Mouse (Mus musculus) MEL (cell line): ENCODE measurements at regions not wholly inside any gene's neighbourhood (a gene's known extent, or its start where the extent isn't known, plus 50 kb on each side); places are given as distances from the start of the nearest gene placed in this dataset.

ENCODE experiments used
- DNase-seq: peaks from one replicate; pipeline ENCODE4 v3.0.0; 2011; ENCODE audit warnings: low read depth, low spot score
- H3K27ac ChIP-seq: 2 replicates; pipeline ENCODE4 v1.5.1; 2012; ENCODE audit warnings: low read depth, mild to moderate bottlenecking, control low read depth, low read length, moderate library complexity; ENCODE audit not compliant: control insufficient read depth
- H3K27me3 ChIP-seq, 2 experiments: fragments of 150-350 bp in 1 of 2; sonication (generic) in 1 of 2; 2 replicates each; pipeline ENCODE4 v1.6.1; 2012; ENCODE audit warnings: low read length in 2 of 2, mild to moderate bottlenecking in 2 of 2, improper control_type of control experiment in 1 of 2, moderate library complexity in 1 of 2; ENCODE audit not compliant: insufficient read depth in 2 of 2, control insufficient read depth in 1 of 2
- H3K36me3 ChIP-seq, 2 experiments: 2 replicates each; pipeline ENCODE4 v1.6.1; 2012 to 2014; ENCODE audit warnings: low read length in 2 of 2, improper control_type of control experiment in 1 of 2, inconsistent platforms in 1 of 2, mild to moderate bottlenecking in 1 of 2; ENCODE audit not compliant: insufficient read depth in 2 of 2, control insufficient read depth in 1 of 2
- H3K4me1 ChIP-seq, 2 experiments: fragments of 150-350 bp in 1 of 2; sonication (generic) in 1 of 2; 2 replicates each; pipeline ENCODE4 v1.6.1; 2012; ENCODE audit warnings: low read length in 2 of 2, improper control_type of control experiment in 1 of 2, mild to moderate bottlenecking in 1 of 2; ENCODE audit not compliant: insufficient read depth in 2 of 2, control insufficient read depth in 1 of 2
- H3K4me3 ChIP-seq, 2 experiments: fragments of 150-350 bp in 1 of 2; sonication (generic) in 1 of 2; 2 replicates each; pipeline ENCODE4 v1.5.1; 2012; ENCODE audit warnings: low read depth in 2 of 2, low read length in 2 of 2, mild to moderate bottlenecking in 2 of 2, moderate library complexity in 2 of 2, control low read depth in 1 of 2, improper control_type of control experiment in 1 of 2; ENCODE audit not compliant: control insufficient read depth in 1 of 2, insufficient read depth in 1 of 2
- H3K79me2 ChIP-seq: 2 replicates; pipeline ENCODE4 v1.6.1; 2012; ENCODE audit warnings: mild to moderate bottlenecking, low read length, moderate library complexity; ENCODE audit not compliant: control insufficient read depth, poor library complexity, insufficient read depth
- H3K9ac ChIP-seq: 2 replicates; pipeline ENCODE4 v1.6.1; 2012; ENCODE audit warnings: low read depth, mild to moderate bottlenecking, control low read depth, low read length, moderate library complexity; ENCODE audit not compliant: control insufficient read depth, poor library complexity, severe bottlenecking
- H3K9me3 ChIP-seq: fragments of 150-350 bp; sonication (generic); replicated peaks from 2 replicates; pipeline ENCODE4 v1.6.1; 2012; ENCODE audit warnings: mild to moderate bottlenecking, low read length, improper control_type of control experiment, moderate library complexity; ENCODE audit not compliant: insufficient read depth
- CHD2 ChIP-seq: IDR thresholded peaks from 2 replicates; pipeline ENCODE4 v1.6.1; 2011; ENCODE audit warnings: low read length, improper control_type of control experiment
- CTCF ChIP-seq, 3 experiments: IDR thresholded peaks in 2 of 3; conservative IDR thresholded peaks in 1 of 3; 2 replicates each; pipeline ENCODE4 v1.5.1; 2011 to 2012; ENCODE audit warnings: low read length in 3 of 3, low read depth in 2 of 3, mild to moderate bottlenecking in 2 of 3, improper control_type of control experiment in 1 of 3, inconsistent platforms in 1 of 3, mixed read lengths in 1 of 3, moderate library complexity in 1 of 3; ENCODE audit not compliant: control insufficient read depth in 1 of 3, insufficient read depth in 1 of 3, poor library complexity in 1 of 3, severe bottlenecking in 1 of 3
- E2F4 ChIP-seq: IDR thresholded peaks from 2 replicates; pipeline ENCODE4 v1.6.1; 2011; ENCODE audit warnings: low read depth, low read length, improper control_type of control experiment, borderline replicate concordance
- GABPA ChIP-seq: IDR thresholded peaks from 2 replicates; pipeline ENCODE4 v1.6.1; 2012; ENCODE audit warnings: low read depth, mild to moderate bottlenecking, inconsistent platforms, low read length, improper control_type of control experiment, moderate library complexity
- JUND ChIP-seq: IDR thresholded peaks from 2 replicates; pipeline ENCODE4 v1.6.1; 2011; ENCODE audit warnings: low read depth, mild to moderate bottlenecking, improper control_type of control experiment, low read length
- MAFK ChIP-seq: IDR thresholded peaks from 2 replicates; pipeline ENCODE4 v1.6.1; 2011; ENCODE audit warnings: low read depth, mild to moderate bottlenecking, low read length, improper control_type of control experiment, borderline replicate concordance
- MAX ChIP-seq: IDR thresholded peaks from 2 replicates; pipeline ENCODE4 v1.6.1; 2011; ENCODE audit warnings: low read length, improper control_type of control experiment
- MAZ ChIP-seq: IDR thresholded peaks from 2 replicates; pipeline ENCODE4 v1.6.1; 2012; ENCODE audit warnings: low read depth, mild to moderate bottlenecking, inconsistent platforms, low read length, improper control_type of control experiment
- NRF1 ChIP-seq: IDR thresholded peaks from 2 replicates; pipeline ENCODE4 v1.6.1; 2014; ENCODE audit warnings: low read depth, mild to moderate bottlenecking, inconsistent platforms, low read length, improper control_type of control experiment, moderate library complexity; ENCODE audit not compliant: poor library complexity, insufficient read depth, severe bottlenecking
- POLR2AphosphoS2 ChIP-seq: IDR thresholded peaks from 2 replicates; pipeline ENCODE4 v1.6.1; 2011; ENCODE audit warnings: low read length, improper control_type of control experiment
- RAD21 ChIP-seq: IDR thresholded peaks from 2 replicates; pipeline ENCODE4 v1.6.1; 2011; ENCODE audit warnings: mild to moderate bottlenecking, low read depth, low read length, improper control_type of control experiment
- SIN3A ChIP-seq: IDR thresholded peaks from 2 replicates; pipeline ENCODE4 v1.6.1; 2012; ENCODE audit warnings: low read length, improper control_type of control experiment, inconsistent platforms
- SMC3 ChIP-seq: IDR thresholded peaks from 2 replicates; pipeline ENCODE4 v1.6.1; 2011; ENCODE audit warnings: low read depth, low read length, improper control_type of control experiment
- TAL1 ChIP-seq: IDR thresholded peaks from 2 replicates; pipeline ENCODE4 v1.6.1; 2012; ENCODE audit warnings: mild to moderate bottlenecking, inconsistent platforms, low read length, moderate library complexity, mixed read lengths
- TBP ChIP-seq: IDR thresholded peaks from 2 replicates; pipeline ENCODE4 v1.8.0; 2011; ENCODE audit warnings: low read depth, low read length, improper control_type of control experiment
- TCF12 ChIP-seq: IDR thresholded peaks from 2 replicates; pipeline ENCODE4 v1.6.1; 2014; ENCODE audit warnings: low read depth, mild to moderate bottlenecking, inconsistent platforms, low read length, improper control_type of control experiment, moderate library complexity
- USF1 ChIP-seq: IDR thresholded peaks from 2 replicates; pipeline ENCODE4 v1.6.1; 2014; ENCODE audit warnings: low read depth, mild to moderate bottlenecking, inconsistent platforms, low read length, improper control_type of control experiment, moderate library complexity
- USF2 ChIP-seq, 2 experiments: IDR thresholded peaks; 2 replicates each; pipeline ENCODE4 v1.6.1; 2011 to 2012; ENCODE audit warnings: improper control_type of control experiment in 2 of 2, low read length in 2 of 2, borderline replicate concordance in 1 of 2, inconsistent platforms in 1 of 2, low read depth in 1 of 2, mild to moderate bottlenecking in 1 of 2; ENCODE audit not compliant: insufficient read depth in 1 of 2
- ZC3H11A ChIP-seq: IDR thresholded peaks from 2 replicates; pipeline ENCODE4 v1.6.1; 2012; ENCODE audit warnings: low read depth, mild to moderate bottlenecking, inconsistent platforms, low read length, improper control_type of control experiment
- ZMIZ1 ChIP-seq: IDR thresholded peaks from 2 replicates; pipeline ENCODE4 v1.6.1; 2012; ENCODE audit warnings: low read depth, mild to moderate bottlenecking, inconsistent platforms, low read length, improper control_type of control experiment, moderate library complexity

GRCm38 (mm10) chr6:31135580-31135979, 176.7 kb upstream of the Klf14 start:
- H3K4me1 ChIP-seq: no peaks in the 10 kb centered on the region
- DNase-seq: no peak
- no peaks in the 10 kb centered on the region for H3K36me3 ChIP-seq
- H3K9ac ChIP-seq: no peak overlapping the region
- no peaks in the 10 kb centered on the region for H3K9me3 ChIP-seq
- no peaks in the 10 kb centered on the region for H3K79me2 ChIP-seq
- no peak overlapping the region for H3K4me3 ChIP-seq
- no peak overlapping the region for H3K27ac ChIP-seq
- TF ChIP-seq ZMIZ1 (no peak), POLR2AphosphoS2 (no peak), USF1 (no peak), TCF12 (no peak)
- H3K27me3 ChIP-seq: no peaks in the 10 kb centered on the region

DNA sequence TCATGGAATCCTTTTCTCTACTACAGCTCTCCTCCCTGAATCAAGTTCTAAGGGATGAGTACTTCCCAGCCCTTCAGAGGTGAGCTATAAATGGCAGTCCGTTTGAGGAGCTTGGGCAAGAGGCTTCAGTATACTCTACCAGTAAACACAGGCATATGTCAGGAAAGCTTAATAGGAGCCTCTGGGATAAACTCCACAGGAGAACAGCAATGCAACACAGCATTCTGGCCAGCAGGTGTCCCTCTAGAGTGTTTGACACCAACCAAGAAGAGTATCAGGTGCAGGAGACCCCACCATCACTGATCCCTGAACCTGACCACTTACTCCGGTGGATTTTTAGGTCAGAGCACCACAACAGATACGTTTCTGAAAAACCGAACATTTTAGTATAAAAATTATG, 178.0 kb upstream of the Klf14 start:
- H3K36me3 ChIP-seq: no peaks in the 10 kb centered on the region
- peak; percentile 58 for DNase-seq
- TF ChIP-seq TBP (no peak), MAFK (no peak), NRF1 (no peak), TAL1 (no peak), ZMIZ1 (no peak), E2F4 (no peak), MAZ (no peak), SMC3 (peak; percentile 79), CHD2 (no peak), ZC3H11A (peak; percentile 31; the same call in 1 of the 2 replicates), MAX (no peak), GABPA (no peak), SIN3A (no peak), JUND (no peak), CTCF (IDR thresholded peaks at IDR 0.05 in 2 of 3, conservative IDR thresholded peaks at IDR 0.05 in 1 of 3; ENCODE audit: control insufficient read depth in 1 of 3, insufficient read depth in 1 of 3, low read depth in 2 of 3, low read length in 3 of 3, poor library complexity in 1 of 3, severe bottlenecking in 1 of 3) (peak; percentile 64 to 73 (median 70)), RAD21 (peak; percentile 53), USF2 (IDR thresholded peaks at IDR 0.05; ENCODE audit: borderline replicate concordance in 1 of 2, insufficient read depth in 1 of 2, low read depth in 1 of 2, low read length in 2 of 2) (no peak)

More for the DNA sequence above, 178.0 kb upstream of the Klf14 start:
- Histone ChIP-seq H3K27ac (no peak overlapping the region), H3K4me1 (no peaks in the 10 kb centered on the region), H3K27me3 (no peaks in the 10 kb centered on the region), H3K9ac (no peak overlapping the region), H3K9me3 (no peaks in the 10 kb centered on the region), H3K79me2 (no peaks in the 10 kb centered on the region), H3K4me3 (no peak overlapping the region)
